Comparison of ENCODE assay signal across 15 mouse cellular contexts in the genomic region with DNA sequence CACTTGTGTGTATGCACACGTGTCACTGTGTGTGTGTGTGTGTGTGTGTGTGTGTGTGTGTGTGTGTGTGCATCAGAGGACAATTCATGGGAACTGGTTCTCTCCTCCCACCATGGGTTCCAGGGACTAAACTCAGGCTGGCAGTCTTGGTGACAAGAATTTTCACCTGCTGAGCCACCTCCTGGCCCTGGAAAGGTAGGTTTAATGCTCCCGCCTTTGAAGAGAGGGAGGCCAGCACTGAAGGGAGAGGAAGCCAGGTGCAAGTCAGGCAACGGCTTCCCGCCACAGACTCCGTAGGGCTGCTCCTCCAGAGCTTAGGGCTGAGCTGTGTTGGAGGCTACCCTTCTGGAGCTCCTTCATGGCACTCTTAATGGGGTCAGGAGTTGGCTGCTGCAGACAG.
"Had no signal": no experiment of that assay in that cellular context is flagged by ENCODE, and none has a peak within 500 bp of the region (broad histone marks: within the 10 kb centered on the region; RNA-seq: fewer than 3 reads in every experiment).

No protein-coding gene starts in this region.

- H3K36me3 ChIP-seq: limb, embryonic 10.5 days; liver, embryonic 15.5 days; midbrain, embryonic 12.5 days; stomach, embryonic 15.5 days had no signal

- H3K27ac ChIP-seq: kidney, postnatal 0 days; layer of hippocampus, adult 2 months; limb, embryonic 10.5 days; liver, embryonic 15.5 days; macrophage; midbrain, embryonic 12.5 days; stomach, embryonic 15.5 days had no signal

- H3K4me3 ChIP-seq: layer of hippocampus, adult 2 months; limb, embryonic 10.5 days; liver, embryonic 15.5 days; megakaryocyte, embryonic 14.5 days; midbrain, embryonic 12.5 days; stomach, embryonic 15.5 days had no signal

- H3K9ac ChIP-seq: liver, embryonic 15.5 days; midbrain, embryonic 12.5 days; stomach, embryonic 15.5 days had no signal

- H3K9me3 ChIP-seq: limb, embryonic 10.5 days; liver, embryonic 15.5 days; megakaryocyte, embryonic 14.5 days; midbrain, embryonic 12.5 days; stomach, embryonic 15.5 days had no signal

- H3K4me2 ChIP-seq: liver, embryonic 11.5 days; liver, embryonic 15.5 days; midbrain, embryonic 12.5 days; stomach, embryonic 15.5 days had no signal

- DNase-seq: kidney, postnatal 36 days; lung, adult 2 months; right cerebral cortex, postnatal 14 days; thymus, adult 2 months; thymus, postnatal 25 days had no signal

- ATAC-seq: lung, postnatal 0 days had no signal

- H3K4me1 ChIP-seq: stomach, embryonic 15.5 days had no signal
